Mouse (Mus musculus) embryonic facial prominence, embryonic 10.5 days (tissue): Measurements from ENCODE around the gene Nrm. TPM values are rescaled to one million over a fixed set of nuclear protein-coding genes. Genes with fewer than 3 reads are reported as not detected.

ENCODE experiments used
- DNase-seq: peaks from one replicate; pipeline ENCODE4 v3.0.0-alpha.2; 2017; ENCODE audit warnings: low spot score
- H3K27ac ChIP-seq: fragments of 300-500 bp; sonication (generic); replicated peaks from 2 replicates; pipeline ENCODE4 v1.5.1; 2016; ENCODE audit warnings: mild to moderate bottlenecking
- H3K27me3 ChIP-seq: fragments of 300-500 bp; sonication (generic); replicated peaks from 2 replicates; pipeline ENCODE4 v1.6.1; 2016; ENCODE audit warnings: low read depth, mild to moderate bottlenecking; ENCODE audit not compliant: poor library complexity, severe bottlenecking
- H3K36me3 ChIP-seq: fragments of 300-500 bp; sonication (generic); replicated peaks from 2 replicates; pipeline ENCODE4 v1.6.1; 2016; ENCODE audit warnings: mild to moderate bottlenecking, moderate library complexity
- H3K4me1 ChIP-seq: fragments of 300-500 bp; sonication (generic); 2 replicates; pipeline ENCODE4 v1.6.1; 2016
- H3K4me3 ChIP-seq: fragments of 300-500 bp; sonication (generic); 2 replicates; pipeline ENCODE4 v1.5.1; 2016; ENCODE audit warnings: mild to moderate bottlenecking, moderate library complexity
- H3K9me3 ChIP-seq: fragments of 300-500 bp; sonication (generic); 2 replicates; pipeline ENCODE4 v1.6.1; 2016; ENCODE audit warnings: mild to moderate bottlenecking
- WGBS: fragments of 180-500 bp; shearing (Covaris S2); methylation state at CpG from one replicate; pipeline ENCODE4 v1.1.7; 2016; 5-methylcytosine and 5-hydroxymethylcytosine counted together
- polyA plus RNA-seq: library from polyadenylated mRNA; unstranded; fragments of >200 nt; fragmentation: Nextera tagmentation; extraction: Ambion mirVana; gene quantifications from 2 replicates; pipeline ENCODE4 v1.2.1, GENCODE M21; 2016

Gene Nrm
- polyA plus RNA-seq, result 64.6 and 65.1 TPM in 2 replicates

DNA sequence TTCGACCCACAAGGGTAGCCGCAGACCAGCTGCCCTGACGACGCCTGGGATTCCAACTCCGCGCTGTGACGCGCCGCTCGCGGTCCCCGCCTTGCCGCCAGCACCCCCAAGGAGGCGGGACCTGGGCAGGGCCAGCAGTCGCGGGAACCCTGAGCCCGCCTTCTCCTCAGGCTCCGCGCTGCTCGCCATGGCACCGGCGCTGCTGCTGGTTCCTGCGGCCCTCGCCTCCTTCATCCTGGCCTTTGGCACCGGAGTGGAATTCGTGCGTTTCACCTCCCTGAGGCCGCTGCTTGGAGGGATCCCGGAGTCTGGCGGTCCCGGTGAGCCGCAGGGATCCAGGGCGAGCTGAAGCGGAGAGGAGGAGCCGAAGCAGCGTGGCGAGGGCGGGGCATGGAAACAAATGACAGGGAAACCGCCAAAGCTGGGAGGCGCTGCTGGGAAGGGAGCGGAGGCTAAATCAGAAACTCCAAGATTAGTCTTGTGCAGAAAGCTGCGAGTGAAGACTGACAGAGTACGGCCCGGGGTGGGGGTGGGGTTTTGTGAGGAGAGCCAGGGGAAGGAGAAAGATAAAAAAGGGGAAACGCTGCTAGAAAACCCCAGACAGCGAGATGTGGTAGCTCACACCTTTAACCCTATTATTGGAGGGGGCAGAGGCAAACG is at the start of gene Nrm:
TSS of gene Nrm (plus strand) at position 121 of the 660 bp plus-strand sequence.
- H3K9me3 ChIP-seq, result no peaks in the 10 kb centered on the region
- H3K36me3 ChIP-seq, result peaks cover 43% of the 10 kb centered on the region
- peak within 1 kb of the TSS; percentile 91 for H3K27ac ChIP-seq
- under 1% methylated on average over 47 of the region's 47 CpGs for WGBS
- H3K4me3 ChIP-seq, result peak within 1 kb of the TSS; percentile 76
- no peaks in the 10 kb centered on the region for H3K27me3 ChIP-seq
- peak; percentile 92 for DNase-seq
- peaks cover 30% of the 10 kb centered on the region for H3K4me1 ChIP-seq

DNA sequence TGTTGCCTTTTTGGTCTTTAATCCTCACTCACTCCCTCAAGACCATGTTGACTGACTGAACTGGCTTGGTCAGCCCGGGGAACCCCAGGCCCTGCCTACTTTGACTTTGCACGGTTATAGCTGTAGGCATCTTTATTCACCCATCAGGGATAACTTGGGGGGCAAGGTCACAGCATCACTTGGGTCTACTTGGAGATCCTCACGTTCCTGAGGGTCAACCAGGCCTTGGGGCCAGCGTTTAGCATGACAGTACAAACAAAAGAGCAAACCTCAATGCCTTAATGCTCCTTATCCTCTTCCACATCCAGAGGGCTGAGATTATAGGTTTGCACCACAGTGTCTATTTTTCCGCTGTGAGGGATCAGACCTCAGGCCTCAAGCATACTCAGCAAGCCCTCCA is 48.8 kb upstream of the Nrm start:
- WGBS, result 71% methylated on average over 5 of the region's 5 CpGs
- no peak overlapping the region for H3K27ac ChIP-seq
- H3K4me1 ChIP-seq, result peaks cover 24% of the 10 kb centered on the region
- H3K36me3 ChIP-seq, result no peaks in the 10 kb centered on the region
- DNase-seq, result no peak
- H3K4me3 ChIP-seq, result no peak overlapping the region
- no peaks in the 10 kb centered on the region for H3K27me3 ChIP-seq
- no peaks in the 10 kb centered on the region for H3K9me3 ChIP-seq

GRCm38 (mm10) chr17:35812736-35813135 is 48.4 kb upstream of the Nrm start:
- Histone ChIP-seq H3K36me3 (no peaks in the 10 kb centered on the region), H3K4me1 (peaks cover 29% of the 10 kb centered on the region), H3K9me3 (no peaks in the 10 kb centered on the region), H3K27me3 (no peaks in the 10 kb centered on the region), H3K27ac (no peak overlapping the region), H3K4me3 (no peak overlapping the region)
- 81% methylated on average over 6 of the region's 6 CpGs for WGBS
- no peak for DNase-seq

GRCm38 (mm10) chr17:35813245-35813647 is 47.9 kb upstream of the Nrm start:
- Histone ChIP-seq H3K36me3 (no peaks in the 10 kb centered on the region), H3K4me3 (no peak overlapping the region), H3K9me3 (no peaks in the 10 kb centered on the region), H3K27me3 (no peaks in the 10 kb centered on the region), H3K27ac (no peak overlapping the region), H3K4me1 (peaks cover 29% of the 10 kb centered on the region)
- DNase-seq, result no peak
- 77% methylated on average over 7 of the region's 7 CpGs for WGBS

GRCm38 (mm10) chr17:35813653-35814052 is 47.5 kb upstream of the Nrm start:
- Histone ChIP-seq H3K4me3 (no peak overlapping the region), H3K4me1 (peaks cover 29% of the 10 kb centered on the region), H3K27ac (no peak overlapping the region), H3K36me3 (no peaks in the 10 kb centered on the region), H3K27me3 (no peaks in the 10 kb centered on the region), H3K9me3 (no peaks in the 10 kb centered on the region)
- 82% methylated on average over 7 of the region's 7 CpGs for WGBS
- no peak for DNase-seq

DNA sequence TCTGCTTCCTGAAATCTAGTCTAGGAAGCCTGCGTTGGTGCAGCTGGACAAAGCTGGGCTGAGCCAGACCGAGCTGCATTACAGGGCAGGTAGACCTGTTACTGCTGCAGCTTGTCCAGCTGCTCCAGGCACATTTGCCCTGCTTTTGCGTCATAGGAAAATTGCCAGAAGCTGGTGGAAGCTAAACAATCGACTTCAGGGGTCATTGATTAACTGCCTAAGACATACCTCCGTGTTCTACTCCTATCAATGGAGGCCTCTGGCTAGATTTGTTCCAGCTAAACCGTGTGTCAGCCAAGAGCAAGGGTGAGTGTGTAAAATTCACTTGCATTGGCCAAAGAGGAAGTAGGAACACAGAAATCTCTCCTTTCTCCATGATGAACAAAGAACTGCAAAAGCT is 46.4 kb upstream of the Nrm start:
- Histone ChIP-seq H3K27me3 (peaks cover 7% of the 10 kb centered on the region), H3K4me3 (no peak overlapping the region), H3K27ac (no peak overlapping the region), H3K4me1 (peaks cover 29% of the 10 kb centered on the region), H3K9me3 (no peaks in the 10 kb centered on the region), H3K36me3 (no peaks in the 10 kb centered on the region)
- no peak for DNase-seq
- 61% methylated on average over 6 of the region's 6 CpGs for WGBS

DNA sequence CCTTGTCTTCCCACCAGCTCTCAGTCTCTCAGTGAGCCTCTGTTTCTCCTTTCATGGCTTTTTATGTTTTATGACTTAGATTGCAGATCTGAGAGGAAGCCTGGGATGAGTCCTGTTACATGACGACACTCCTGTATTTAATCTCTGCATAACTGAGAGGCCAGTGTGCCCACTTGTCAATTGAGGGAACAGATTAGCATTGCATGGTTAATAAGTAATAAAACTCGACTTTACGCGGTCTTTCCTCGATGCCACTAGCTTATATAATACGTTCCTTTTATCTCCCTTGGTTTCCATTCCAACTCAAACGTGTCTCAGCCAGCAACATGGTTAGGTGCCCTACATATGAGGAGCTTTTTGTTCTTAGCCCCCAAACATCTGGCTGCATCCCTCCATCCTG is 45.3 kb upstream of the Nrm start:
- no peak overlapping the region for H3K27ac ChIP-seq
- DNase-seq, result no peak
- H3K4me3 ChIP-seq, result no peak overlapping the region
- 74% methylated on average over 7 of the region's 7 CpGs for WGBS
- peaks cover 19% of the 10 kb centered on the region for H3K27me3 ChIP-seq
- no peaks in the 10 kb centered on the region for H3K36me3 ChIP-seq
- peaks cover 33% of the 10 kb centered on the region for H3K4me1 ChIP-seq
- H3K9me3 ChIP-seq, result no peaks in the 10 kb centered on the region

- DNase-seq, result no peak
- Histone ChIP-seq H3K9me3 (no peaks in the 10 kb centered on the region), H3K36me3 (no peaks in the 10 kb centered on the region), H3K4me3 (no peak overlapping the region; the same call in 1 of the 2 replicates), H3K27me3 (peaks cover 24% of the 10 kb centered on the region), H3K4me1 (peaks cover 41% of the 10 kb centered on the region), H3K27ac (peak overlapping the region; percentile 66; the same call in 1 of the 2 replicates)
- 42% methylated on average over 9 of the region's 14 CpGs for WGBS
Measured at GRCm38 (mm10) chr17:35816686-35817085, 44.4 kb upstream of the Nrm start.

GRCm38 (mm10) chr17:35817226-35817625 is 43.9 kb upstream of the Nrm start:
- Histone ChIP-seq H3K27ac (peak overlapping the region; percentile 66), H3K4me1 (peaks cover 47% of the 10 kb centered on the region), H3K9me3 (no peaks in the 10 kb centered on the region), H3K27me3 (peaks cover 30% of the 10 kb centered on the region), H3K4me3 (peak overlapping the region; percentile 37; the same call in 1 of the 2 replicates), H3K36me3 (no peaks in the 10 kb centered on the region)
- DNase-seq, result peak; percentile 68
- WGBS, result 31% methylated on average over 10 of the region's 10 CpGs

DNA sequence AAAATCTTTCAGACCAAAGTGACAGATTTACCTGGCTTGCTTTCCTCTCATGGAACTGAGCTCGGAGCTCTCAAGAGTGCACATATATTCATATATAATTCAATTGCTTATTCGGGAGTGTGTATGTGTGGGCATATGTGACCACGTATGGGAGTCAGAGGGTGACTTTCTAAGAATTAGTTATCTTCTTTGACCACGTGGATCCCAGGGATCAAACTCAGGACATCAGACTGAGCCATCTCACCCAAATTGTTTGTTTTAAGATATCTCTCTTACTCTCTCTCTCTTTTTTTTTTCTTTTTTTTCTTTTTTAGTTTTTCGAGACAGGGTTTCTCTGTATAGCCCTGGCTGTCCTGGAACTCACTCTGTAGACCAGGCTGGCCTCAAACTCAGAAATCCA is 41.0 kb upstream of the Nrm start:
- Histone ChIP-seq H3K9me3 (no peaks in the 10 kb centered on the region), H3K4me1 (peaks cover 56% of the 10 kb centered on the region), H3K27me3 (peaks cover 33% of the 10 kb centered on the region), H3K36me3 (peaks cover 10% of the 10 kb centered on the region), H3K27ac (no peak overlapping the region), H3K4me3 (no peak overlapping the region)
- WGBS, result 79% methylated on average over 5 of the region's 5 CpGs
- DNase-seq, result no peak

DNA sequence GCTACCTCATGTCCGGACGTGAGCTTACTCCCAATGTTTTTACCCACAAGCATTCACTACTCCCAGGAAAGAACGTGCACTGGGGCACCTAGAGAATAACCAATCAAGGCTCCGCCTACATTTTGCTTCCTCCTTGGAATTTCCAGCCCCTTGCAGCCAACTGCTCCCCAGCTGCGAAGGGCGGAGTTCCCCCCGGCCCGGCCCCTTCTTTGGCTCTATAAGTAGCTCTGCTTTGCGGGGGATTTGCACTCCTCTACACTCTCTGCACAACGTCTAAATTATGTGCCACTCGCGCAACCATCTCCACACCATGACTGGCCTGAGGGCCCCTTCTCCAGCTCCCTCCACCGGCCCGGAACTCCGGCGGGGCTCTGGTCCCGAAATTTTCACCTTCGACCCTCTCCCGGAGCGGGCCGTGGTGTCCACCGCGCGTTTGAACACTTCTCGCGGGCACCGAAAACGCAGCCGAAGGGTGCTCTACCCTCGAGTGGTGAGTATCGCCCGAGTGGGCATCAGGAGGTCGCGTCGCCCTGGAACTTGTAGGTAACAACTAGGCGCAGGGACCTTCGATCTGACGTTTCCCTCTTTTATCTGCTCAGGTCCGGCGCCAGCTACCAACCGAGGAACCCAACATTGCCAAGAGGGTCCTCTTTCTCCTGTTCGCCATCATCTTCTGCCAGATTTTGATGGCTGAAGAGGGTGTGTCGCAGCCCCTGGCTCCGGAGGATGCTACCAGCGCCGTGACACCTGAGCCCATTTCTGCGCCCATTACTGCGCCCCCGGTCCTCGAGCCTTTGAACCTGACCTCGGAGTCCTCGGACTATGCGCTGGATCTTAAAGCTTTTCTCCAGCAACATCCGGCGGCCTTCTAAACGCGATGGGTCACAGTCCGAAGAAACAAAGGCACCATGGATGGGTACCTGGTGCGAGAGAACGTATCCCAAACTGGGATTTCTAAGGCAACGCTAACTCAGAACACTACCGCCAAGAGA is 39.4 kb upstream of the Nrm start, which contains the start of gene Ier3:
TSS of gene Ier3 (plus strand) at position 246 of the 992 bp plus-strand sequence.
- Histone ChIP-seq H3K4me3 (peak within 1 kb of the TSS; percentile 83), H3K27ac (peak within 1 kb of the TSS; percentile 92), H3K27me3 (peaks cover 33% of the 10 kb centered on the region), H3K4me1 (peaks cover 50% of the 10 kb centered on the region), H3K9me3 (no peaks in the 10 kb centered on the region), H3K36me3 (peaks cover 26% of the 10 kb centered on the region)
- peak; percentile 87 for DNase-seq
- under 1% methylated on average over 62 of the region's 62 CpGs for WGBS

- Histone ChIP-seq H3K27ac (peak overlapping the region; percentile 92), H3K9me3 (no peaks in the 10 kb centered on the region), H3K36me3 (peaks cover 34% of the 10 kb centered on the region), H3K4me1 (peaks cover 42% of the 10 kb centered on the region), H3K27me3 (peaks cover 33% of the 10 kb centered on the region), H3K4me3 (peak overlapping the region; percentile 83)
- WGBS, result 3% methylated on average over 11 of the region's 11 CpGs
- DNase-seq, result no peak
Measured at GRCm38 (mm10) chr17:35822564-35822963, 38.6 kb upstream of the Nrm start.
